Mouse (Mus musculus) bone marrow, adult 2 months (tissue): ENCODE results near the gene Tns3.

Experiments
- CTCF ChIP-seq: fragments of 200-500 bp; IDR thresholded peaks from 2 replicates; pipeline ENCODE4 v1.5.1; 2011; ENCODE audit warnings: low read length, control low read depth; ENCODE audit not compliant: control insufficient read depth, insufficient read depth
- POLR2A ChIP-seq: fragments of 200-500 bp; IDR thresholded peaks from 2 replicates; pipeline ENCODE4 v1.6.1; 2011; ENCODE audit warnings: low read depth, mild to moderate bottlenecking, control low read depth, low read length, borderline replicate concordance; ENCODE audit not compliant: control insufficient read depth

- TF ChIP-seq CTCF (no peak), POLR2A (no peak)
These were observed 79.4 kb downstream of the Tns3 start for GRCm38 (mm10) chr11:8584925-8585324.
